Mouse (Mus musculus): ENCODE results near the gene Map3k14.
A peak's percentile ranks its signal among the peaks of the same experiment; 100 is the strongest.
"Not testable (repeated sequence)": the region's sequence is repeated elsewhere in the genome, so short reads cannot be mapped to it uniquely, and the experiment has no call there.

Gene Map3k14

GRCm38 (mm10) chr11:103247504-103248177 is 19.6 kb downstream of the Map3k14 start:
- peak; percentile 76 to 85 for DNase-seq (ENCODE audit: inconsistent age in 2 of 2, low spot score in 1 of 2)

DNA sequence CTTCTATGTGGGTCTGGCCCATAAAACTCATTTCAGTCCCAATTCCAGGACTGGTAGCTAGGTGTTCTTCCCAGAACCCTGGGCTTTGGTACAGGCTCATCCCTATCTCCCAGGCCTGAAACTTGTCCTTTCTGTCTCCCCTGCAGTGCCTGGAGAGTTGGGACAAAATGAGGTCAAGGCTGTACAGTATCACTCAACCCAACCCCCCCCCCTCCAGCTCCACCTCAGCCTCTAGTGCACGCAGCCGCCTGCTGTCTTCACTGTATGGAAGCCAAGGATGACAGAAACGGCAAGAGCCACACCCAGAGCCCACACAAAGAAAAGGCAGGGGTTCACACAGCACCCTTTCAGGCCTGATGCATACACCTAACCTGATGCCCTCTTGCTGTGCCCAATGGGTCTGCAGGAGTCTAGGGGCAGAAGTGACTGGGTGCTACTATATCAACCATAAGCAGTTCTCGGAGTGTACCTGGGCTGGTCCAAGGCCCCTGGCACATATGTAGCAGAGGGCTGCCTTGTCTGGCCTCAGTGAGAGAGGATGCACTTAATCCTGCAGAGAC is 20.5 kb downstream of the Map3k14 start:
- DNase-seq (ENCODE audit: inconsistent age in 2 of 2, low spot score in 1 of 2), result no peak

DNA sequence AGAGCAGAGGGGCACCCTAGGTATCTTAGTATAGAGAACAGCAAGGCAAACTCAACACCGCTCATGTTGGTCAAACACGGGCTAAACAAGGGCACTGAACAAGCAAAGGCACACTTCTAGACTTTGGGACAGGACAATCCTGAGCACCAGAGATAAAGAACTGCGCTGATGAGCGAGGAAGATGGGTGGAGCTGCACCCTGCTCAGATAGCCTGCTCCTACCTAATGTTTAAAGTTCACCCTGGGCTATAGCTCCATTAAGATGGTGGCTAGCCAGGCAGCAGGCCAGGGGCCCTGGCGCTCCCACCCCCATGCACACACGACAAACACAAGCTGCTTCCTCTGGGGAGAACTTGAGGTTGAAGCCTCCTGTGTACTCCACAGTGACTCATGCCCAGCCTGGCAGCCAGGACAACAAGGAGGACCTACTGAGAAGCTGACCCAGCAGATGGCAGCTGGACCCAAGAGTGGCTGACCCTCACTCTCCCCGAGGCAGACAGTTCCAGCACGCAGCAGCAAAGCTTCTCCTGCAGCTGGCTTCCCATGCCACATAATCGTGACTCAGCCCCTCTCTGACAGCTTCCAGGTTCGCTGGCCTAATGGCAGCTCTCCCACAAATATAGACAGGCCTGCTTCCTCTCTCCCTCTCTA is 21.1 kb downstream of the Map3k14 start:
- DNase-seq (ENCODE audit: inconsistent age in 2 of 2, low spot score in 1 of 2), result peak; percentile 84 to 92

- DNase-seq (ENCODE audit: inconsistent age in 2 of 2, low spot score in 1 of 2), result no peak
Observed at GRCm38 (mm10) chr11:103244856-103245255, 22.4 kb downstream of the Map3k14 start.

DNA sequence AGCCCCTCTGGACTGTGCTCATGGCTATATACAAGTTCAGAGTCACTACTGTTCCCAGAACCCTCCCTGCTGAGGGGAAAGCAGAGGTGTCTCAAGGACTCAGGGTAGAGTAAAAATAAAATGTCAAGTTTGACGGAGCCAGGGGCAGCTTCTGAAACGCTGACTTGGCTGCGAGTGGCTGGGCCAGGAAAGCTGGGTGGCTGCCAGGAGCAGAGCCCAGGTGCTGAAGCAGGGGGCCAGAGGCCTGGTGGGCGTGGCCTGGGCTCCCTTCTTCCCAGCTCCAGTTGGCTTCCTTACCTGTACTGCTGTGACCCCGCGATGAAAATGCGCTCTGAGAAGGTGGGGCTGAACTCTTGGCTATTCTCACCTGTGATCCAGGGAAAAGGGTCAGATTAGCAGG is 26.5 kb downstream of the Map3k14 start:
- peak; percentile 52 to 74 for DNase-seq (ENCODE audit: inconsistent age in 2 of 2, low spot score in 1 of 2)

DNA sequence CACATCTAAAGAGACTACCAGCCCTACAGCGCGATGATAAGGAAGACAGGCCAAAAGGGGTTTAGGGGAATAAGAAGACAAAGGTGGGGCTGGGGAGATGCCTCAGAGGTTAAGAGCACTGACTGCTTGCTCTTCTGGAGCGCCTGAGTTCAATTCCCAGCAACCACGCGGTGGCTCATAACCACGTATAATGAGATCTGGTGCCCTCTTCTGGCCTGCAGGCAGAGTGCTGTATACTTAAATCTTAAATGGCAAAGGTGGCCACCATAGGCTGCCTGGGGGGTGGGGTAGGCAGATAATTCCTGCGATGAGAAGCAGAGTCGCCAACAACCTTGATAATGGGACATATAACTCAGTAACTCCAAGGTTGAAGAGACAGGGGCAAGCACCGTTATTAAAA is 29.5 kb downstream of the Map3k14 start:
- no peak for DNase-seq (ENCODE audit: inconsistent age in 2 of 2, low spot score in 1 of 2)

DNA sequence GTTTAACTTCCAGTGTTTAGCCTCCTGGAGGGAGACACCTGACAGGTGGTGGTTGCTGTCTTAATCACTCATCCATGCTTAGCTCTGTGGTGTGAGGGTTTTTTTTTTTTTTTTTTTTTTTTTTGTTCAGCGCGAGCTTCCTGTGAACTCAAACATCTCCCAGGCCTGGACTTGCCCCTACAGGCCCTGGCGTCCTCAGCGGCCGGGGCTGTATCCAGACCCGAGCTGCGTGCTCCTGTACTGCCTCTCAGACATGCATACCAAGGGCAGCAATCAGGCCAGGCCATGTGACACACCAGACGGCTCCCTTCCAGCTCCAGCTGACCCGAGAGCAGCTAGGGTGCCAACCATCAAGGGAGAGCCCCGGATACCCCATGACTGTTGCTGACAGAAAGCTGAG is 30.4 kb downstream of the Map3k14 start:
- no peak for DNase-seq (ENCODE audit: inconsistent age in 2 of 2, low spot score in 1 of 2)

GRCm38 (mm10) chr11:103236431-103236830 is 30.8 kb downstream of the Map3k14 start:
- DNase-seq (ENCODE audit: inconsistent age in 2 of 2, low spot score in 1 of 2), result no peak

DNA sequence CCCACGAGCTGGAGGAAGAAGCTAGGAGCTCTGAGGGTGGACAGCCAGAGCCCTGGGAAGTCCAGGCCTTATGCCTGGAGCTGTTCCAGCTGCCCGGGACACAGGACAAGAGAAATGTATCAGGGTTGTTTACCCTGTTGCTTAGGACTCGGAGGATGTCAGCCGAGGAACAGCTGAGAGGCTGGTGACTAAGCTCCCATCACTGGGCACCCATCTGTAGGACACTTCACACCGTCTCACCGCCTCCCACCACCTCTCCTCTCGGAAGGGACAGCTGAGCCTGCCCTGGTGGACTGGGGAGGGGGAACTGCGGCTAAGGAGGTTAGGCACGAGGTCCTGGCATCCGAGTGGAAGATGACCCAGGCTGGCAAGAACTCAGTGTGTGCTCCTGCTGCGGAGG is 31.6 kb downstream of the Map3k14 start:
- no peak for DNase-seq (ENCODE audit: inconsistent age in 2 of 2, low spot score in 1 of 2)

GRCm38 (mm10) chr11:103234447-103234846 is 32.8 kb downstream of the Map3k14 start:
- DNase-seq (ENCODE audit: inconsistent age in 2 of 2, low spot score in 1 of 2), result no peak

- peak; percentile 83 to 94 for DNase-seq (ENCODE audit: inconsistent age in 2 of 2, low spot score in 1 of 2)
Observed at GRCm38 (mm10) chr11:103232966-103233365, 34.3 kb downstream of the Map3k14 start.

DNA sequence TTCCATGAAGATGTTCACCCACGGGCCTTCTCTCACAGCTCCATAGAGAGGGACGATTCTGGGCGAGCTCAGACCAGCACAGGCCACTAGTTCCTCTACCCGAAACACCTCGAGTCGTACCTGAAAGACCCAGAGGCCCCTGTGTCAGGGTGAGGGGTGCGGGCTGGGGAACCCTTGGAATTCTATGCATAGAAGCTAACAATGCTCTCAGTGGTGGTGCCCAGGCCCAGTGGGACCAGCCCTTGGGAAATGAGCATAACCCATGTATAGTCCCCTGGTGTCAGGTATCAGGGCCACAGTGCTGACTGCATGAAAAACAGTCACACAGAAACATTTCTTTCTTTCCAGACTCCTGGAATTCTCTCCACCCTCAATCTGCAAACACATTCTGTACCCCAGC is 35.9 kb downstream of the Map3k14 start:
- no peak for DNase-seq (ENCODE audit: inconsistent age in 2 of 2, low spot score in 1 of 2)

DNA sequence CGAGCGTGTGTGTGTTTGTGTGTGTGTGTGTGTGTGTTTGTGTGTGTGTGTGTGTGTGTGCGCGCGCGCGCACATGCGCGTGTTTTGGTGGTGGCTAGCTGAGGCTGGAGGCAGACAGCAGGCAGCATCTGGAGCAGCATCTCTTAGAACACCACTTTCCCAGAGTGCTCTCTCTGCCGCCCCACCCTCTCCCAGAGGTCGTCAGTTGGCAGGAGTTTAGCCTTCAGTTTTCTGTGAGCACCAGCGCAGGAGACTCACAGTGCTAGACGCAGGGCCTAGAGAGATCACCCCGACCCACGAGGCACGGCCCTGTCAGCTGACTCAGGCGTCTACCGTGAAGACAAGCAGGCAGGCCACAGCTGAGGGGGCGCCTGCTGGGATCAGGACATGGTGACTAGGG is 36.6 kb downstream of the Map3k14 start:
- DNase-seq (ENCODE audit: inconsistent age in 2 of 2, low spot score in 1 of 2), result no peak

GRCm38 (mm10) chr11:103229608-103230007 is 37.7 kb downstream of the Map3k14 start:
- DNase-seq (ENCODE audit: inconsistent age in 2 of 2, low spot score in 1 of 2), result no peak

DNA sequence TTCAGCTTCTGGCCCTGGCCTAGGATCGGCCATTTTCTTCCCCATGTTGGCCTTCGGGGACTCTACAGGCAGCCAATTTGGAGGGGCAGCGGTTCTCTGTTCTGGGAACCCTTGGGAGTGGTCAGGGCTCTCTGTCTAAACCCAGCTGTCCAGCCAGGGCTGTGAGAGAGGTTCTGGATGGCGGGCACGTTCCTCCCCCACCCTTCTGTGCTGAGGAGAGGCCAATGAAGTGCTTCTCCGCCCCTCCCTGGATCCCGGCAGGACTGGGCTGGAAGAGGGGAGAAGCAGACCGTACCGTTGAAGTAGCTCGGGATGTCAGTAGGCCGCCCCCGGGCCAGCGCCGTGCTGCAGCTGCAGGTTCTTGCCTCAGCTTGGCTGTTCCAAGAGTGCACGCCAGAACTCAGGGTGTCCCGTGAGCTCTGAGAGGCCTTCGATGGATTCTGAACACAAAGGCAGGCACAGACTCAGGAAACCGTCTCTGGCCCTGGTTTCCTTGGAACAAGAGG is 43.3 kb downstream of the Map3k14 start:
- DNase-seq (ENCODE audit: inconsistent age in 2 of 2, low spot score in 1 of 2), result peak in 1 of 2 experiments; percentile 61

GRCm38 (mm10) chr11:103223444-103223843 is 43.8 kb downstream of the Map3k14 start:
- DNase-seq (ENCODE audit: inconsistent age in 2 of 2, low spot score in 1 of 2), result peak in 1 of 2 experiments; percentile 61

GRCm38 (mm10) chr11:103222718-103223117 is 44.6 kb downstream of the Map3k14 start:
- not testable (repeated sequence) for DNase-seq (ENCODE audit: inconsistent age in 2 of 2, low spot score in 1 of 2)

- peak in 1 of 2 experiments; percentile 59 for DNase-seq (ENCODE audit: inconsistent age in 2 of 2, low spot score in 1 of 2)
Observed at GRCm38 (mm10) chr11:103221437-103221836, 45.8 kb downstream of the Map3k14 start.

DNA sequence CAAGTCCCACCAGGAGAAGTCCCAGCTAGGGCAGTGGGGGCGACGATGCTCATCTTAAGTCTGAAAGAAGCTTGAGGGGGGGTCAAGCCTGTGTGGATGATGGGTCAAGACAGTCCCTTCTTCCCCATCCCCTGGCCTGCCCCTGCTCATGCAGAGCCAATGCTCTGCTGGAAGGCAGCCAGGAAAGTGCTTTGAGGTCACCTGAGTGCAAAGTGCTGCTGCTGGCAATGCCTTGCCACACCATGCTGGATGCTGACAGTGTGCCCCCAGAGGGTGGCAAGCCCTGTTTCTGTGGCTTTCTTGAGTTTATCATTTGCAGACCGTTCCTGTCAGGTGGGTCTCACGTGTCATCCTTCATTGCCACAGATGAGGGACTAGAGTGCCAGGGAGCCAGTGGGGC is 47.3 kb downstream of the Map3k14 start:
- no peak for DNase-seq (ENCODE audit: inconsistent age in 2 of 2, low spot score in 1 of 2)

DNA sequence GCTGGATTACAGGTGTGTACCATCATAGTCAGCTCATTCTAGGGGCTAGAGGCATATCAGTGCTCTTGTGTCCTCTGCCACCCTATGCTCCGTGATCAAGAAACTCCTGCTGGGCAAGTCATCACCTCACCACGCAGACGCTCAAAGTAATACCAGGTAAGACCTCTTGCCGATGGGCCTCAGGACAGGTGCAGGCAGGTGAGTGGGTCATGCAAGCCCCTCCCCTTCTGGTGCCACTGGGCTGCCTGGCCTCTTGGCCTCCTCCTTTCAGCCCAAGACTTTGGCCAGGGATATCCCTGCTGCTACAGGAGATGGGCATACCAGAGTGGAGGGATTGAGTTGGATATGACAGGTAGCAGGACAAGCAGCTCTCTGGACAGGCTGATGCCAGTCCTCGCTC is 48.0 kb downstream of the Map3k14 start:
- DNase-seq (ENCODE audit: inconsistent age in 2 of 2, low spot score in 1 of 2), result no peak

DNA sequence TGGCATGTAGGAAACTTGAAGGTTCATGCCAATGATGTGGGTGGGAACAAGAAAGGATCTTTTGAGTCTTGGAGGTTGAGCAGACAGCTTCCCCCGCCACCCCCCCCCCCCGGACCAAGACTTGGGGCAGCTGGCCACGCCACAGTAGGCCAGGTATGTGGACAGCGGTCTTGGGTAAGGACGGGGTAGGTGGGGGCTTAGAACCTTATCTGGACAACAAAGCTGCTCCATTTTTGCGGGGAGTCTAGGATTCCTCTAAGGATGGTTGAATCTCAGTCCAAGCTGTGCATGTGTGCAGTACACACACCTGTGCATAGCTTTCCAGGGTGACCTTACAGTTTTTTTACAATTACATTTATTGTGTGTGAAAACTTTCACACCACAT is 48.8 kb downstream of the Map3k14 start:
- no peak for DNase-seq (ENCODE audit: inconsistent age in 2 of 2, low spot score in 1 of 2)

DNA sequence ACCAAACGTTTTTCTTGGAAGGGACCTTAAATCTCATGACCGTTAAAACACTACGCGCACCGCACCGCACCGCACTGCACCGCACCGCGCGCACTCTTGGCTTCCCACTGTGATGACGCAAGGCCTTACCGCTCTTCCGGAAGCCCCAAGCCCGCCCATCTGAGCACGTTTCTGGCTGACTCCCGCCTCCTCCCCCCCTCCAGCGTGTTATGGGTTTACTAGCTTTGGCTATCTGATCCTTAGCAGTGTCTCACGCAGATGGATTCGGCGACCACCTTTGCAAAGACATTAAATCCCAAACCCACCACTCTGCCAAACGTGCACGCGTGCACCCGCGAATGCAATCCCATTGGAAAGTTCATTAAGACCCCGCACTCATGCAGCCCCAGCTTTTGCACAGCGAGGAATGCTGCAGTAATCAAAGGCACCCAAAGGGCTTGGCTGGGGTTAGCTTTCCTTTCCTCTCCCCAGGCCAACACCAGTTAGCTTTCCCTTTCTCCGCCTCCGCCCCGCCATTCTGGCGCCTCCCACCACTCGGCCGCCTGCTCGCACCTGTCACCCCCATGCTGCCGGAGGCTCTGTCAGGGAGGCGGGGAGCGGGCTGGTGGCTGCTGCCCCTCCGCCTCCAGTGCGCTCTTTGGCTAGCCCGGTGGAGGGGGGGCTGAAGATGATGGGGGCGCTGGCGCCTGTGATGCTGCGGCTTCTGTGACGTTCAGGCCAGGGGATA is 49.3 kb downstream of the Map3k14 start, which contains the start of gene Spata32:
Gene Spata32, minus strand, starts transcription at position 643 of the 727 bp plus-strand sequence.
- DNase-seq (ENCODE audit: inconsistent age in 2 of 2, low spot score in 1 of 2), result peak; percentile 72 to 82
